Mouse (Mus musculus): ENCODE measurements around the gene Disp3.
A peak's percentile ranks its signal among the peaks of the same experiment; 100 is the strongest.

Gene Disp3

GRCm38 (mm10) chr4:148218238-148218637 lies 69.5 kb downstream of the Disp3 start:
- no peak for DNase-seq (ENCODE audit: low spot score)

- no peak for DNase-seq (ENCODE audit: low spot score)
Observed at GRCm38 (mm10) chr4:148215264-148215900, 72.4 kb downstream of the Disp3 start.

GRCm38 (mm10) chr4:148214460-148215136 lies 73.2 kb downstream of the Disp3 start:
- DNase-seq (ENCODE audit: low spot score) = no peak

- DNase-seq (ENCODE audit: low spot score) = no peak
Observed at GRCm38 (mm10) chr4:148204873-148205232, 82.9 kb downstream of the Disp3 start.

- DNase-seq (ENCODE audit: low spot score) = peak; percentile 86
Observed at GRCm38 (mm10) chr4:148204061-148204872, 83.5 kb downstream of the Disp3 start.

GRCm38 (mm10) chr4:148203557-148203956 lies 84.2 kb downstream of the Disp3 start:
- peak; percentile 39 for DNase-seq (ENCODE audit: low spot score)

- DNase-seq (ENCODE audit: low spot score) = no peak
Observed at GRCm38 (mm10) chr4:148198721-148199120, 89.0 kb downstream of the Disp3 start.

DNA sequence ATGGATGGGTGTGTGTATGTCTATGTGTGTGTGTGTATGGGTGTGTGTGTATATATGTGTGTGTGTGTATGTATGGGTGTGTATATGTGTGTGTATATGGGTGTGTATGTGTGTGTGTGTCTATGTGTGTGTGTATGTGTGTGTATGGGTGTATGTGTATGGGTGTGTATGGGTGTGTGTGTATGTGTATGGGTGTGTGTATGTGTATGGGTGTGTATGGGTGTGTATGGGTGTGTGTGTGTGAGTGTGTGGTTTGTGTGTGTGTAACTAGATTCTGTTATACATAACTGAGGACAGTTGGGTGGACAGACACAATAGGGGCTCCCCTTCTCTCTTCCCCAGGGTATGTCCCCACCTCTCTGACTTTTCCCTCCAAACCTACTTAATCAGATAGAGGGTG lies 93.4 kb downstream of the Disp3 start:
- DNase-seq (ENCODE audit: low spot score) = no peak

DNA sequence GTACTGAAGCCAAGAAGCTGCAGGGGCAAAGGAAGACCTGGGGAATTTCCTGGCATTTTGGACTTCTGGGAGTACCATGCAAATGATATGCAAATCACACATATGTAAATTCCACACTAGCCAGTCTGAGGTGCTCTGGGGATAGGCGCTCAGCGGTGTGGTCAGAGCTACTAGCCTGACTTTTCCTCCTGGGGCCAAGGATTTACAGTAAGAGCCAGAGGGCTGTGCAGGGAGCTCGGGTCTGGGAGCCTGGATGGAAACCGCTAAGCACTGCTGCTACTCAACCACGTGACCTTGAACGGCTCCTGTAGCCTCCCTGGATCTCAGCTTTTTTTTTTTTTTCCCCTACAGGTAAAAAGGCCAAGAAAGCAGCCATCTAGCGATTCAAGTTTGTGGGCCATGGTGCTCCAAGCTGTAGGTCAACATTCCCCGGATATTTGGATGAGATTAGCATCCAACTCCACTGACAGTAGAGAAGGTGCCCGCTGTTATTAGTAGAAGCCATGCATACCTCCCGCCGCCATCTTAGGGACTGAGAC lies 95.0 kb downstream of the Disp3 start:
- DNase-seq (ENCODE audit: low spot score) = no peak
